Mouse (Mus musculus) cerebellum, adult 9-11 months (tissue): ENCODE data around the gene Tekt2.
A peak's percentile ranks its signal among the peaks of the same experiment; 100 is the strongest.

Experiments
- DNase-seq: peaks from one replicate; pipeline ENCODE4 v3.0.0; 2022

Tekt2 gene

DNA sequence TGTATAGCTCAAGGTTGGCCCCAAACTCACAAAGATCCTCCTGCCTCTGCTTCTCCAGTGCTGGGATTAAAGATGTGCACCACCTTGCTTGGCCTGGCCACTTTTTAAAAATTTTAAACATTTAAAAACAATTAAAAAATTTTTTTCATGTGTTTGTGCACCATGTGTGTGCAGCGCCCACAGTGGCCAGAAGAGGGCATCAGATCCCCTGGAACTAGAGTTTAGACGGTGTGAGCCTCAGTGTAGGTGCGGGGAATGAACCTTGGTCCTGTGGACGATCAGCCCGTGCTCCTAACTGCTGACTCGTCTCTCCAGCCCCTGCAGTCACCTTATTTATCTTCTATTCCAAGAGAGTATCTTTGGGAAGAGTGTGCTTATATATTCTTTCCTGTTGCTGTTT is 19.4 kb downstream of the Tekt2 start:
- no peak for DNase-seq

DNA sequence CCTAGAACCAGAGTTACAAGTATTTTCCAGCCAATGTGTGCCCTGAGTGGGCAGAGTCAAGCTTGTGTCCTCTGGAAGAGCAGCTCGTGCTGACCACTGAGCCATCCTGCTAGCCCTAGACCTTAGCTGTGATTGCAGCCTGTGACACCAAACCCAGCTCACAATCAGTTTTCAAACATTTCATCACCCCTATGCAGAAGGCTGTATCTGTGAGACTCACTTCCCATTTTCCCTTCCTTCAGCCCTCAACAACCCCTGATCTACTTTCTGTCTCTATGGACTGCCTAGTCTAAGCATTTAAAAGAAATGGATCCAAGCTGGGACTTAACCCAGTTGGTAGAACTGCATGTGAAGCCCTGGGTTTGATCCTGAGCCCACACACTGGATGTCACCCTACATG is 20.1 kb downstream of the Tekt2 start:
- DNase-seq, result no peak

DNA sequence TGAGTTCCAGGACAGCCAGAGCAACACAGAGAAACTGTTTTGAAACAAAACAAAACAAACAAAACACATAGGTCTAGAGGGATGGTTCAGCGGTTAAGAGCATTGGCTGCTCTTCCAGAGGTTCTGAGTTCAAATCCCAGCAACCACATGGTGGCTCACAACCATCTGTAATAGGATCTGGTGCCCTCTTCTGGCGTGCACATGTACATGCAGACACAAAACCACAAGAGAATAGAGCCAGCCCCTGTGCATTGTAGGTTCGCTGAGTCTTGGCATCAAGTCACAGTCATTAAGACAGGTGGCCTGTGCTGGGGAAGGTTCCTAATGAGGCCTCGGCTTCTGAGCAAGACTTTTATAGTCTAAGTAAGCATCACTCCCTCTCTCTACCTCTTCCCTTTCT is 21.6 kb downstream of the Tekt2 start:
- DNase-seq, result no peak

DNA sequence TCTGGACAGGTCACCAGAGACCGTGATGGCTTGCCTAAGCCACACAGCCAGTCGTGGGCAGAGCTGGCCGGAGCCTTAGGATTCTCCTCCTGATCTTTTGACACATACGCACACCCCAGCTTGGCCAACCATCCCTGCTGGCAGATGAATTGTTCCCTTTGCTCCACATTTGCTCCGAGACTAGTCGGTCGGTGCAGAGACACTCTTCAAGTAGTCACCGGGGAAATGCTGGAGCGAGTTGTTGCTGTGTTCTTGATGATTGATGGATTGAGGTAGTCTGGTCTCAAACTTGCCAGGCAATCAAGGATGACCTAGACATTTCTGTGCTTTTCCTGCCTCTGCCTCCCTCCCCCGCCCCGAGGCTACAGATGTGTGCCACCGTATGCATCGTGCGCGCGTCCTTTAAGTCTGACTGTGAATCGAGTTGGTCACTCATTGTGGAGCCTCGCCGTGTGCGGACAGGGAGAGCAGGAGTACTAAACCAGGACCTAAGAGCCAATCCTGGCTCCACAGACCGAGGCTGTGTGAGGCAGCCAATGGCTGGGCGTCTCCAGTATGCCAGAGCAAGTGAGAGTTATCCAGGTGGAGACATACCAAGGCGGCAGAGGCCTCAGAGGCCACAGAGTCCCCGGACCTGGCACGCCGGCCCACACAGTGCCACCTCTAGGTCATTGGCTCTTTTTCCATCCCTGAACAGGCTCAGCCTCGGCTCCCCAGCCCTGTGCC is 23.7 kb downstream of the Tekt2 start:
- peak; percentile 70 for DNase-seq

DNA sequence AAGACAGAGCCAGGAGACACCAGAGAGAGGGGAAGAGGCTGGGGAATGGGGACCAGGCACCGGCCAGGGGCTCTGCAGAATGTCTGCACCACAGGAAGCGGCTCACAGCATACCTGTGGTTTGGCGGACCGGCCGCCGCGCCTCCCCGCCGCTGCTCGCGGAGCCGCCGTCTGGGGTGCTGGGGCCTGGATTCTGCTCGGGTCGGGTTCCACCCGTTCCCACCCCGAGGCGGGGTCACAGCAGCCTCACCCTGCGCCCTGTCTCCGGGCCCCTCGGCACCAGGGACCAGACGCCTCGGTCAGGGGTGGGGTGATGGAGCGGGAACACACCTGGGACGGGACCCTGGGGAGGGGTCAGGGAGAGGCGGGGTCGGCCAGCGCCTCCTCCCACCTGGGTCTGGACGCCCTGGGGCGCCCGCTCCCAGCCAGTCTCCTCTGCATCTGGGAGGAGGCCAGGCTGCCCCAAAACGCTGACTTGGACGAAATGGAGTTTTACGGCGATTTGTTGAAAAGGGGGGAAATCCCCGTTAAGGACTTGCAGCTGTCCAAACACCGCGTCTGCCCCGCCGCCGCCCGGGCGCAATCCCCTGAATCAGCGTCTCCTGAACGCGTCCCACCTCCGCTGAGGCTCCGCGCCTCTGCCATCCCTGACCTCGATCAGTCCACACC is 24.4 kb downstream of the Tekt2 start:
- DNase-seq, result peak; percentile 46

DNA sequence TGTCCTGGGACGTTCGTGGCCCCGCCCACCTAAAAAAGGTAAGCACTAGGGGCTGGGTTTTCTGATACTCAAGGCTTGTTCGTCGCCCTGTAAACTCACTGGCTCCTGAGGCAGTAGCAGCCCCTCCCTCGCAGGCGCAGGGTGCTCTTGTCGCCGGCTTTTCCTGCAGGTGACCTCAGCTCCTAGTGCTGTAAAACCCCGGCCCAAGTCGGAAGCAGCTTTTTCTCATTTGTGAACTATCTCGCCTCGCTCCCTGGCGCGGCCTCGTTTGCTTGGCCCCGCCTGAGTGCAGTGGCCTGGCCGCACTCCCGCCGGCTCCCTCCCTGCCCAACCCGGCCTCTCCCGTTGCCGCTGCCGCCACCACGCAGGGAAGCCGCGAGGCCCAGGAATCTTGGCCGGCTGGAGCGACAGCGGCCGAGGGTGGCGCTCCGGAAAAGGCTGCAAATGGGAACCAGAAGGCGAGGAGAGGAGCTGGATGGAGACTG is 28.8 kb downstream of the Tekt2 start:
- DNase-seq, result peak; percentile 77

DNA sequence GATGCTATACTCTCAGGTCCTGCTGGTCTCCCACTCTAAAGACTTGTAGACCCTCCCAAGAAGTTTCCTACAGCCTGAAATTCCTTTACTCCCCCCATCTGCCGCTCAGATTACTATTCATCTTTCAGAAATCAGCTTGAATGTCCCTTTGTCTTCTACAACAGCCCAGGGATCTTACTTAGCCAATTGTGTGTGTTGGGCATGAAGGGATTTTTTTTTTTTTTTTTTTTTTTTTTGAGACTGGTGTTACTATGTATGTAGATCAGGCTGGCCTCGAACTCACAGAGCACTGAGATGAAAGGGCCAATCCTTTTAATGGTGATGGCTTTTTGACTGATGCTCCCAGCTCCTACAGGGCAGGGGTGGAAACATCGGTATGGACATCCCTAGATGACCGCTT is 29.6 kb downstream of the Tekt2 start:
- no peak for DNase-seq

DNA sequence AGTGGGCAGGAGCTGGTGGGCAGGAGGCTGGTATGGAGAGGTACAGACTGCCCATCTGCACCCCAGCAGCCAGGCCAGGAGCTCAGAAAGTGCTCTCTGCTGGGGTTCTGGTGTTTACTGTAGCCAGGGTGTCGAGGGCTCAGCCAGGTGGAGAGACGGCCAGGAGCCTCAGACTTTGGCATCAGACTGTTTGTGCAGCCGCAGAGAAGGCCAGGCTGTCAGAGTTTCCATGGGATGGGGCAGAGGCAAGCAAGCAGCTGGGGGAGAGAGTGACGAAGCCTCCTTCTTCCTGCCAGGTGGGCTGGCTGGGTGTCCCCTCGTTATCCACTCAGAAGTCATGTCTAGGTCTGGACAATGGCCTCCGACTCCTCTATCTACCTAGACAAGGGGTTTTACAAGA is 30.3 kb downstream of the Tekt2 start:
- no peak for DNase-seq

DNA sequence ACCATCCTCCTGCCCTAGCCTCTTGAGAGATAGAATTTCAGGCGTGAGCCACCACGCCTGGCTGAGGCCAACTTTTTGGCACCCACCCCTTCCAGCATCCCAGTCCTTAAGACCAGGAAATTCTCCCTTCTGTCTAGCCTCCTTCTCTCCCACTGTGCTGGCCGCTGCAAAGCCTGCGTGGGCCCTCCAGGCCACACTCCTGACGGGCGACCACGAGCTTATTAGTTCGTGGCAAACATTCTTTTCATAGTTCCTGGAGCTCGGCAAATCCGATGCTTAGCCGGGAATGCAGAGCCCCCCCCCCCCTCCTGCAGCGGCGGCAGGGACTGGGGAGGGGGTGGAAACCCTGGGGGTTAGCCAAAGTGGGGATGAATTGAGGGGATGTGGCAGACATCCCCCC is 34.3 kb downstream of the Tekt2 start:
- DNase-seq, result no peak

DNA sequence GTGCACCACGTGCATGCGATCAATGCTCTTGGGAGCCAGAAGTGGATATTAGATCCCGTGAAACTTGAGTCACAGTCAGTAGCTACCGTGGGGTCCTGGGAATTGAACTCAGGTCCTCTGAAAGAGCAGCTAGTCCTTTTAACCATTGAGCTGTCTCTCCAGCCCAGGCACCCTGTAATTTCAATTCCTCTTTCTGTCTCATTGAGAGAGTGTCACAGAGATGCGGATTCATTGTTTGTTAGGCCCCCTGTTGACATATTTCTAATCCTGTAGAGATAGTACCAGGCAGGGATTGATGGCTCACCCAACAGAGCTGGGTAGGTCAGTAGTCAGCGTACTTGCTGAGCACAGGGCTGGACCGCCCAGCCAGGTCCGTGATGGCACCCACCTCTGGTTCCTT is 35.2 kb downstream of the Tekt2 start:
- no peak for DNase-seq

DNA sequence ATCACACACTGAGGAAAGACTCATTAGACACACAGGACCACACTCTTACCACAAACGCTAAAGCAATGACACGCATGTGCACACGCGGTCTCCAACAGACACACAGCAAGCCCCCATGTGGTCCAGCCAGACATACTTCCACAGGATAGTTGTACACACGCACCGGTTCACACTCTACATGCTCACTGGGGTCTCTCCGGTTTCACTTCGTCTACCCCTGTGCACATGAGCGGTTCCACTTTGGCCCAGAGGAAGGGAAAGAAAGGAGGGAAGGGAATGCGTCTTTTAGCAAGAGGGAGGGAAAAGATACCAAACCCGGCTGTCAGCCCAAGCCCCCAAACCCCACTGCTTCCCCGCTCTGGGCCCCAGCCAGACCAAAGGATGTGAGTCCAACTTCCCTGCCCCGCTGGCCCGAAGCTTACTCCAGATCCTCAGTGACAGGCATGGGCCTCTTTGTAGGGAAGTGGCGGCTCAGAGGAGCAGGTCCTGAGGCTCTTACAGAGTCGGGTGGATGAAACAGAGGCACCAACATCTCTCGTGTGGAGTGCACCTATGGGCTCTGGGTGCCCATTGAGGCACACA is 37.3 kb downstream of the Tekt2 start:
- DNase-seq, result no peak

DNA sequence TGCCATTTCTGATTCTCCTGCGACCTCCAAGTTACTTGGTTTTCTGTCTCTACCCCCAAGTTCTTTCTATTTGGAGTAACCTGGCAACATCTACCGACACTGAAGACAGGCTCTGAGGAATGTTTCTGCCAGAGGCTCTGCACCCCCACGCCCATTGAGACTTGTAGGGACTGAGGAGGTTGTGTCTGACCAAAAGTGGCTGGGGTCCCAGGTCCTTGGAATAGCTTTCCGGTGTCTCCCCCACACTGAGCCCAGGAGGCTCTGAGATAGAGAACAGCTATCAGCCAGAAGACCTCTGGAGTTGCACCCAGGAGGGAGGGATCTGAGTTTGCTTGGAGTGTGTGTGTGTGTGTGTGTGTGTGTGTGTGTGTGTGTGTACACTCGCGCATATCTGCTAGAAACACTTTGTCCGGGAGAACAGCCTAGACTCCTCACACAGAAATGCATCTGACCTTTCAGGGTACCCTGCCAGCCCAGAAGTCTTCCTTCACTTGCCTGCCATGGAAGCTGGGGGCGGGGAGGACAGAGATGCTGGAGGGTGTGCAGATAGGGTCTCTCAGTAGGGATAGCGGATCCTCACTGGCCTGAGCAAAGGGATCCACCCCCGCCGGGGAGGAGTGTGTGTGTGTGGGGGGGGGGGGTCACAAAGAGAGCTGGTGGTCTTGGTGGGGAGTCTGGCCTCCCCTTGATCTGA is 38.0 kb downstream of the Tekt2 start:
- no peak for DNase-seq

DNA sequence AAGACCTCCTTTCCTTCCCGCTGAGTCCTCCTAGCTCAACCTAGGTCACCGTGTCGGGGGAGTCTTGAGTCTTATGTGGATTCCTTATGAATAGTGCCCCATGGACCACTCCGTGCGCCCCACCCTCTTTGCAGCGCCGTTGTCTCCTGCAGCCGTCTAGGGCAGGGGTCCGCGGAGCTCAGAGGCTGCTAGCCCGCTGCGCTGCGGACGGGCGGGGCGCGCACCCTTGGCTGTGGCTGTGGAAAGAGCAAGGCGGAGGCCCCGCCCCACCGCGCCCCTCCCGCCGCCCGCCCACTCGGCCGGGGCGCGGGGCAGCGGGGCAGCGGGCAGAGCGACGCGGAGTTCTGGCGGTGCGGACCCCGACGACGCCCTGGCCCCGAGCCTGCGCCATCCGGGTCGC is 39.0 kb downstream of the Tekt2 start, which contains the start of gene Col8a2:
Gene Col8a2, plus strand, starts transcription at position 302 of the 400 bp plus-strand sequence.
- no peak for DNase-seq

DNA sequence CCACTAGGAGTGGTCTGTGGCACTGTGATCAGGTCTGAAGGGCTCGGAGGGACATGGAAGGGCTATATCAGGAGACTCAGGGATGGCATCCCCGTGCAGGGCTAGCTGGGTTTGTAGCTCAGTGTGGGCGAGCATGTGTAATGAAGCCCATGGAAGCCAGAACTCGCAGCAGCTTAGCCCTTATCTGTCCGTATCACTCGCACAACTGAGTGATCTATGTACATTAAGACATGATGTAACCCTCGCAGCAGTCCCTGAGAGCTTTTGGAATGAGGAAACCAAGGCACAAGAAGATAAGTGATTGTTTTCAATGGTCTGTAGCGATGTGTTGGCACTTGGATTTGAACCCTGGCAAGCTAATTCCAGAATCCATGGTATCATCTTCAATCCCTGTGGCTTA is 41.9 kb downstream of the Tekt2 start:
- DNase-seq, result no peak

DNA sequence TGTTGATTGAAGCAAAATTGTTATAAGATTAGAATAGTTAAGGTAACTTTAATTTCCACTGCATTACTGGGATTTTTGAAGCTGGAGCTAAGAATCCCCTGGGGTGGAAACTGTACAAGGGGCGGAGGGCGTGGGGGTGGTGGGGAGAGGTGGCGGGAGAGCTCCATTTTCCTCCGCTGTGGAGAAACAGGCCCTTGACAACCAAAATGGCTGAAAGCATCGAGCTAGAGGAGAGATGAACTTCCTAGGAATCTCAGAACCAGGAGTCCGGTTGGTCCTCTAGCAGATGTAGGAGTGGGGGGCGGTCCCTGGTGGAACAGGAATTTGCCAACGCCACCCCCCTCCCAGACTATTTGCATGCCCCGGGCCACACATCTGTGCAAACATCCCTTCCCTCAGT is 43.8 kb downstream of the Tekt2 start:
- no peak for DNase-seq

DNA sequence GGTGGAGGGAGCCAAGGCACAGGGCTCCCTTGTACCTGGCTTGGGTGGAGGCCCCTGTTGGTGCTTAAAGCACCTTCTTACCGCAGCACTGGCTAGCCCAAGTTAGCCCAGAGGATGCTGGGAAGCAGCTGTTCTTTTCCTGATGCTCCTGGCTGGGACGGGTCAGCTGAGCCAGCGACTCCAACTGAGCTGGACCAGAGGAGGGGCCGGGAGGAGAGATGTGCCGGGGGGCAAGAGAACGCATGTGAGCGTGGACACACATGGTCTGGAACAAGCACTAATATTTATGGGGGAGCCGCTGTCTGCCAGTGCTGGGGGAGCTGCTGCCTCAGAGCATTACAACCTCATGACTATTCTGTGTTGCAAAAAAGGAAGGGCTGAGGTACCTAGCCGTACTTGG is 46.5 kb downstream of the Tekt2 start:
- no peak for DNase-seq

DNA sequence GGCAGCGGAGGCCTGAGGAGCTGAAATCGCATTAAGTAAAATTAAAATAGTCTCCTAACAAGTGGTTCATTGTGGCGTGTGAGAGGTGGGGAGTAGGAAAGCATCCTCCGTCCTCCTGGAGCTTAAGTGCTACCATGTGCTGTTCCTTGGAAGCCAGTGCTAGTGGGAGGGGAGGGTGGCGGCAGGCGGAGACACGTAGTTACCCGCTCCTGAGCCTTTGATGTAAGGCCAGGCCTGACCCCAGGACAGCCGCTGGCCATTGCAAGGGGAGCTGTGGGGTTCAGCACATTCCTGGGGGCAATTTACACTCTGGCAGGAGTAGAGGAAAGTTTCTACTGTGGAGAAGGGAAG is 46.9 kb downstream of the Tekt2 start:
- DNase-seq, result peak; percentile 45

DNA sequence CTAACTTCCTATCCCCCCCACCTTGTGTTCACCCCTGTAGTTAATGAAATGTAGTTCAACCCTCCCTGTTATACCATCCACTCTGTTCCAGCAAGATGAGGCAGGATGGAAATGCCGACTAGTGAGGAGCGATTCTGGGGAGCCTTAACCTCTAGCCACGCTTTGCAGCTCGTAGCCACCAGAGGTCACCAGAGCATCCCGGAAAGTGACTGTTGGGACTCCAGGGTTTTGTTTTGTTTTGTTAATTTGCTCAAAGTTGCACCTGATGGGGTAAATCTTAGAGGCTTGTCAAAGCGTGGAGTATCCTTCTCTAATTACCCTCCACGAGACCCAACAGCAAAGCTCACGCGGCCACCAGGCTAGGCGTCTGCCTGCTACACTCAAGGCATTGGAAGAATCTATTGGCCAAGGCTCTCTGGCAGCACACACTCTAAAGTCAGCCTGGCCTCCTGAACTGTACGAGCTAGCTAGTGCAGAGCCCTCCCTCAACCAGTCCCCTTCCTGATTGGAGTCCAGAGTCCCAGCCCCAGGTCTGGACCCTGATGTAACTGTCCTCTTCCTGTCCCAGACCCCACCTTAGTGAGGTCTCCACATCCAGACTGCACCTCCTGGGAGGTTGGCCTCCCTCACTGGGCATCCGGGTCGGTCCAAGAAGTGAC is 47.5 kb downstream of the Tekt2 start:
- DNase-seq, result peak; percentile 72

DNA sequence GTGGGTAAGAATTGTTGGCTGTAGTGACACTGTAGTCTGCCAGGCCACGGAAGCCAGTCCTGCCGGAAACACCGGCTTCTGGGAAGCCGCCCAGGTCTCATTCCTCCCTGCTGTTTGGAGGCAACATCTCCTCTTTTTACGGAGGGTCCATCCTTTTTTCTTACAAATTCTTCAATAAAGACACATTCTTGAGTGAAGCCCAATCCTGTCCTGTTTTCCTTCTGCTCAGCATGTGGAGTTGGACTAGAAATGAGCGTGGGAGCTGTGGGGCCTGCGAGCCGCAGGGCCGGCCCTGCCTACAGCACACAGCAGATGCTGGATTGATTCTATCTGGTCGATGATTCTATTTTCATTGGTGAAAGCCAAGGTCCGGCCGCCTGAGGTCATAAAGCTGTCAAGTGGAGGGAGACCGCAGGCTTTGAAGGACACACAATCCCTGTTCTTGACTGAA is 49.8 kb downstream of the Tekt2 start:
- DNase-seq, result peak; percentile 88

DNA sequence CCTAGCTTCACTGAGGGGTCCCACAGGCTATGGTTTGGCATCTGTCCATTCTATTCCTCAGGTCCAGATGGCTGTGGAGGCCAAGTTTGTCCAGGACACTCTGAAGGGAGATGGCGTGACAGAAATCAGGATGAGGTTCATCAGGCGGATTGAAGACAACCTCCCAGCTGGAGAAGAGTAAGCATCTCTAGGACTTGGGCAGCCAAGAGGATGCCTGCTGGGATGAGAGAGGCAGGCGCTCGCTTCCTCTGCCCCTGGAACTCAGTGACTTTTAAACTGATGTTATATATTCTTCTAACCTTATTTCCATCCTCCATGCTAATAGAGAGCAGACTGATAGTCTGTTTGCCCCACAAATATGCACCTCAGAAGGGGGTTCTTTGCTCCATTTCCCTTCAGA is 50.4 kb downstream of the Tekt2 start:
- peak; percentile 78 for DNase-seq

DNA sequence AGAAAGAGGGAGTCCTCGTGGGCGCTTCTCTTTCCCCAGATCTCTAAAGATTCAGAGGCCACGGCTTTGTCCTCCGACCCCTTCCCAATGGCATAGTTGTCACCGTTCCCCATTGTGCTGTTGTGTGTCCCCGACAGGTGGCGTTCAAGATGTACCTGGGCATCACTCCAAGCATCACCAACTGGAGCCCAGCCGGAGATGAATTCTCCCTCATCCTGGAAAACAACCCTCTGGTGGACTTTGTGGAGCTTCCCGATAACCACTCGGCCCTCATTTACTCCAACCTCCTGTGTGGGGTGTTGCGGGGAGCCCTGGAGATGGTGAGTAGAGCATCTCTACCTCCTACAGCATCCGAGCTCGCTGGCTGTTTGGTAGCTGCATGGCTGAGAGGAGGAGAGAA is 51.7 kb downstream of the Tekt2 start:
- peak; percentile 91 for DNase-seq
